Comparison of ENCODE assay signal across 20 mouse cellular contexts in the genomic region with DNA sequence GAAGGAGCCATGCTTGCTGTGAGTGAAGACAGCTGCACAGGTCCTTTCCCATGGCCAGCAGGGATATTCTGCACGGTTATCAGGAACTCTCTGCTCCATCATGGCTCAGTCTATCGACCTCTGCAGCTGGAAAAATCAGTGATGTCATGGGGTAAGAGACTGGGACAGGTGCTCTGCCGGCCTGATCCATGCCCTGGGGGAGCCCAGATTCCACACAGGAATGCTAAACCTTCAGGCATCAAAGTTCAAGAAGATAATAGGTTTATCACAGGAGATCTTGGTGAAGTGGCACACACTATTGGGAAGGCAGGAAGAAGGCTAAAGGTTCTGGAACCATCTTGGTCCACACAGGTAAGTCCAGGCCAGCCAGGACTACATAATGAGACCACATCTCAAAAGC.
"Had no signal": no experiment of that assay in that cellular context is flagged by ENCODE, and none has a peak within 500 bp of the region (broad histone marks: within the 10 kb centered on the region; RNA-seq: fewer than 3 reads in every experiment).

No protein-coding gene starts in this region.

- H3K4me3 ChIP-seq: liver, embryonic 13.5 days; liver, embryonic 15.5 days; lung, embryonic 15.5 days; midbrain, embryonic 13.5 days; midbrain, embryonic 15.5 days; neural tube, embryonic 13.5 days; neural tube, embryonic 15.5 days; stomach, embryonic 15.5 days had no signal

- H3K27me3 ChIP-seq: liver, embryonic 13.5 days; liver, embryonic 15.5 days; lung, embryonic 15.5 days; midbrain, embryonic 13.5 days; midbrain, embryonic 15.5 days; neural tube, embryonic 13.5 days; neural tube, embryonic 15.5 days; stomach, embryonic 15.5 days had no signal

- H3K4me1 ChIP-seq: lung, embryonic 15.5 days; midbrain, embryonic 13.5 days; midbrain, embryonic 15.5 days; neural tube, embryonic 13.5 days; neural tube, embryonic 15.5 days; stomach, embryonic 15.5 days had no signal

- H3K36me3 ChIP-seq: liver, embryonic 13.5 days; liver, embryonic 15.5 days; lung, embryonic 15.5 days; midbrain, embryonic 13.5 days; midbrain, embryonic 15.5 days; neural tube, embryonic 13.5 days; neural tube, embryonic 15.5 days; stomach, embryonic 15.5 days had no signal

- ATAC-seq: liver, postnatal 0 days; lung, postnatal 0 days; midbrain, embryonic 13.5 days; midbrain, embryonic 15.5 days had no signal

- H3K27ac ChIP-seq: liver, embryonic 13.5 days; liver, embryonic 15.5 days; lung, embryonic 15.5 days; midbrain, embryonic 13.5 days; midbrain, embryonic 15.5 days; neural tube, embryonic 13.5 days; neural tube, embryonic 15.5 days; stomach, embryonic 15.5 days; stomach, postnatal 0 days had no signal

- H3K9ac ChIP-seq: liver, embryonic 13.5 days; liver, embryonic 15.5 days; liver, postnatal 0 days; lung, embryonic 15.5 days; midbrain, embryonic 13.5 days; midbrain, embryonic 15.5 days; neural tube, embryonic 13.5 days; neural tube, embryonic 15.5 days; stomach, embryonic 15.5 days had no signal

- H3K9me3 ChIP-seq: liver, embryonic 13.5 days; liver, embryonic 15.5 days; lung, embryonic 15.5 days; midbrain, embryonic 13.5 days; midbrain, embryonic 15.5 days; neural tube, embryonic 13.5 days; neural tube, embryonic 15.5 days; stomach, embryonic 15.5 days had no signal

- DNase-seq: liver, embryonic 13.5 days; liver, postnatal 0 days; lung, adult 2 months; lung, postnatal 14 days; lung, postnatal 4 days; right cerebral cortex, adult 18-20 months; right cerebral cortex, postnatal 25 days; right cerebral cortex, postnatal 4 days; thymus, adult 2 months; thymus, postnatal 25 days; thymus, postnatal 4 days had no signal
